Mouse (Mus musculus) forebrain, embryonic 16.5 days (tissue): ENCODE data around the gene Kif3b. TPM values are rescaled to one million over a fixed set of nuclear protein-coding genes. Genes with fewer than 3 reads are reported as not detected.

ENCODE experiments used
- ATAC-seq: fragments of 200-750 bp; cut with Nextera tagmentation; 2 replicates; pipeline ENCODE4 v1.8.0; 2017; ENCODE audit warnings: mild to moderate bottlenecking, moderate library complexity
- H3K27ac ChIP-seq: fragments of 300-500 bp; sonication (generic); 2 replicates; pipeline ENCODE4 v1.5.1; 2014; ENCODE audit warnings: low read length, control low read depth
- H3K27me3 ChIP-seq: fragments of 300-500 bp; sonication (generic); replicated peaks from 2 replicates; pipeline ENCODE4 v1.6.1; 2014; ENCODE audit warnings: low read length; ENCODE audit not compliant: control insufficient read depth, insufficient read depth
- H3K36me3 ChIP-seq: fragments of 300-500 bp; sonication (generic); 2 replicates; pipeline ENCODE4 v1.6.1; 2014; ENCODE audit not compliant: control insufficient read depth, insufficient read depth
- H3K4me1 ChIP-seq: fragments of 300-500 bp; sonication (generic); replicated peaks from 2 replicates; pipeline ENCODE4 v1.6.1; 2014; ENCODE audit warnings: low read length; ENCODE audit not compliant: control insufficient read depth, insufficient read depth
- H3K4me2 ChIP-seq: fragments of 300-500 bp; sonication (generic); 2 replicates; pipeline ENCODE4 v1.6.1; 2014; ENCODE audit warnings: mild to moderate bottlenecking, low read length, control low read depth
- H3K4me3 ChIP-seq: fragments of 300-500 bp; sonication (generic); replicated peaks from 2 replicates; pipeline ENCODE4 v1.5.1; 2014; ENCODE audit warnings: mild to moderate bottlenecking, low read length, control low read depth
- H3K9ac ChIP-seq: fragments of 300-500 bp; sonication (generic); replicated peaks from 2 replicates; pipeline ENCODE4 v1.6.1; 2014; ENCODE audit warnings: low read depth, low read length, control low read depth
- H3K9me3 ChIP-seq: fragments of 300-500 bp; sonication (generic); 2 replicates; pipeline ENCODE4 v1.6.1; 2016; ENCODE audit warnings: low read length; ENCODE audit not compliant: control insufficient read depth
- WGBS: fragments of 180-500 bp; shearing (Covaris S2); extraction: QIAGEN DNeasy Blood & Tissue Kit; methylation state at CpG from one replicate; pipeline ENCODE4 v1.1.7; 2014; 5-methylcytosine and 5-hydroxymethylcytosine counted together
- polyA plus RNA-seq: library from polyadenylated mRNA; unstranded; fragments of >200 nt; fragmentation: Nextera tagmentation; extraction: Ambion mirVana; gene quantifications from 2 replicates; pipeline ENCODE4 v1.2.1, GENCODE M21; 2015

Gene Kif3b
- polyA plus RNA-seq: 21.9 and 24.1 TPM in 2 replicates

GRCm38 (mm10) chr2:153290938-153291928 lies at the start of gene Kif3b:
TSS of gene Kif3b (plus strand) at chr2:153291413.
- no peaks in the 10 kb centered on the region for H3K27me3 ChIP-seq
- ATAC-seq: peak; percentile 97
- WGBS: under 1% methylated on average over 62 of the region's 63 CpGs
- peak within 1 kb of the TSS; percentile 65 for H3K4me2 ChIP-seq
- peak within 1 kb of the TSS; percentile 64 for H3K4me3 ChIP-seq
- peak within 1 kb of the TSS; percentile 89 for H3K9ac ChIP-seq
- no peak within 1 kb of the TSS; the same call in 1 of the 2 replicates for H3K27ac ChIP-seq
- H3K4me1 ChIP-seq: peaks cover 23% of the 10 kb centered on the region
- no peaks in the 10 kb centered on the region for H3K36me3 ChIP-seq
- H3K9me3 ChIP-seq: no peaks in the 10 kb centered on the region

GRCm38 (mm10) chr2:153242156-153242555 lies 49.1 kb upstream of the Kif3b start:
- H3K27ac ChIP-seq: no peak overlapping the region
- H3K4me2 ChIP-seq: peak overlapping the region; percentile 68
- WGBS: 62% methylated on average over 6 of the region's 6 CpGs

DNA sequence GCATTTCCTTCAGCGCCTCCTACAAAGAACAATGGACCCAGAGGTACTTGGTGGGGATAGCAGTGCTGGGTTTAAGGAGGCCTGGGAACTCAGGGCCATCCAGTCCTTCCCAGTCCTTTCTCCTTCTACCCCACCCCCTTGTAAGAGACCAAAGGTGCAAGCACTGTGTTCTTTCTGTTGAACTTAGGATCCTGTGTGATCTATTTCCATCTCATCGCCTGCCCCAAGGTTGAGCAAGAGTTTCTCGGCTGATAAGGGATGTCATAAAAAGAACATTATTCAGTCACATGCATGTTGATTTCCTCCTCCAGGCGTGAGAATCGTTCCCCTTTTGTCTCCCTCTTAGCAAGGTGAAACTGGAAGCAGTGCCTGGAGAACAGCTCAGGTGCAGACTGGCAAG lies 41.5 kb upstream of the Kif3b start:
- H3K27me3 ChIP-seq: no peaks in the 10 kb centered on the region
- no peak for ATAC-seq
- H3K9me3 ChIP-seq: no peaks in the 10 kb centered on the region
- H3K9ac ChIP-seq: no peak overlapping the region
- H3K4me1 ChIP-seq: no peaks in the 10 kb centered on the region
- H3K4me2 ChIP-seq: no peak overlapping the region
- H3K36me3 ChIP-seq: peaks cover 4% of the 10 kb centered on the region; the same call in 1 of the 2 replicates
- no peak overlapping the region for H3K27ac ChIP-seq
- 89% methylated on average over 5 of the region's 5 CpGs for WGBS
- no peak overlapping the region for H3K4me3 ChIP-seq

More at GRCm38 (mm10) chr2:153242156-153242555, 49.1 kb upstream of the Kif3b start:
- 0 out of 2 replicates have a peak, but pooled peaks cover 4% of the 10 kb centered on the region for H3K36me3 ChIP-seq
- no peaks in the 10 kb centered on the region for H3K9me3 ChIP-seq
- peak overlapping the region; percentile 98 for H3K9ac ChIP-seq
- ATAC-seq: no peak
- H3K27me3 ChIP-seq: no peaks in the 10 kb centered on the region
- H3K4me1 ChIP-seq: peaks cover 27% of the 10 kb centered on the region
- peak overlapping the region; percentile 72 for H3K4me3 ChIP-seq

DNA sequence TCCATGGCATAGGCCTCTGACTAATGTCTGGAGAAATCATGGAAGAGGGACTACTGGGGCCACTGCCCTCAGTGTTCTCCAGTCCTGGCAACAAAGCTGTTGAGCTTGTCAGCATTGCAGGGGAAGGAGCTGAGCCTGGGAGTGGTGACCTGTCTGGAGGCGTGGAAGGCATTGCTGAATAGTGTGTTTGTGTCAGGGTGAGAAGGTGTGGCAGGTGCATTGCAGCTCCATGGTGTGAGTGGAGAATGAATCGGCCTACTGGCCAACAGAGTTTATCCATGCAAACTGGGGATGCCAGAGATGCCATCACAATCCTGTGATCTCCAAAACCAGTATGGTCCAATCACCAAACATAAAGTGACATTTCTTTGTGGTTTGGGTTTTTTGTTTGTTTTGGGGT lies 34.6 kb upstream of the Kif3b start:
- Histone ChIP-seq H3K4me2 (no peak overlapping the region), H3K9me3 (no peaks in the 10 kb centered on the region), H3K36me3 (0 out of 2 replicates have a peak, but pooled peaks cover 5% of the 10 kb centered on the region), H3K9ac (no peak overlapping the region), H3K27me3 (no peaks in the 10 kb centered on the region), H3K27ac (no peak overlapping the region), H3K4me3 (no peak overlapping the region), H3K4me1 (no peaks in the 10 kb centered on the region)
- WGBS: 90% methylated on average over 2 of the region's 2 CpGs
- ATAC-seq: no peak

DNA sequence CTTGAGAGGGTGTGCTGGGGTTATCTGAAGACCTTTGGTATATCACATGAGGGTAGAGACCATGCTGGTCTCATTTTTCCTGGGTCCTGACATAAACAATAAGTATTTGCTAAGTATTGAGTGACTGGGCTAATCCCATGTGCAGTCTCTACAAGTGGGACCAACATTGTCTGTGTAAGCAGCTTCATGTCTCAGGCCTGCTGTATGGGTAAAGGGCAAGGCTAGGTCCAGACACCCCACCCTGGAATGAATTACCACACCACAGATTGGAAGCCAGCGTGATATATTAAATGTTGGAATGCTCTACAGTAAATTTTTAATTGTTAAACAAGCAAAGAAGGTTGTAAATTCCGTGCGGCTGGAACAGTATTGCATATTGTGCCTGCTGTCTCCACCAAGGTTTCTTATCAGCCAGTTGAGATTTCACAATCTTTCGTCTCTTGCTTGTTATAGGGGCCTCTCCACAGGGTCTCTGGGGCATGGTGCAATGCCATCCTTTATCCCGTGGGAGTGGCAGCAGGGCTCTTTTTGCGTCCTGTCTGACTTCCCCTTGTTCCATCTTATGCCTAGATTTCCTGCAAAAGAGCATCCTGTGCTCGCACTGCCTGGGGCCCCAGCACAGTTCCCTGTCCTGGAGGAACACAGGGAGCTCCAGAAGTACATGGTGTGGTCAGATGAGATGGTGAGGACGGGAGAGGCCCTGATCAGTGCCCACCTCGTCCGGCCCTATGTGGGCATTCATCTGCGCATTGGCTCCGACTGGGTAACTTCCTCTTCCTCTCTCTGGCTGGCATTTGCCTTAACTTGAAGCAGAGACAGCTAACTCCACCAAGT lies 32.0 kb upstream of the Kif3b start:
- peaks cover 9% of the 10 kb centered on the region for H3K36me3 ChIP-seq
- H3K27me3 ChIP-seq: no peaks in the 10 kb centered on the region
- H3K27ac ChIP-seq: no peak overlapping the region
- H3K9ac ChIP-seq: no peak overlapping the region
- no peak overlapping the region for H3K4me3 ChIP-seq
- ATAC-seq: no peak
- no peak overlapping the region for H3K4me2 ChIP-seq
- 88% methylated on average over 12 of the region's 12 CpGs for WGBS
- H3K9me3 ChIP-seq: no peaks in the 10 kb centered on the region
- H3K4me1 ChIP-seq: no peaks in the 10 kb centered on the region

GRCm38 (mm10) chr2:153259864-153260674 lies 31.1 kb upstream of the Kif3b start:
- 81% methylated on average over 3 of the region's 3 CpGs for WGBS
- ATAC-seq: no peak
- H3K4me3 ChIP-seq: no peak overlapping the region
- no peak overlapping the region for H3K27ac ChIP-seq
- H3K27me3 ChIP-seq: no peaks in the 10 kb centered on the region
- no peak overlapping the region for H3K4me2 ChIP-seq
- peaks cover 9% of the 10 kb centered on the region for H3K36me3 ChIP-seq
- H3K9ac ChIP-seq: no peak overlapping the region
- H3K4me1 ChIP-seq: no peaks in the 10 kb centered on the region
- no peaks in the 10 kb centered on the region for H3K9me3 ChIP-seq

GRCm38 (mm10) chr2:153263053-153263452 lies 28.2 kb upstream of the Kif3b start:
- H3K4me2 ChIP-seq: no peak overlapping the region
- no peaks in the 10 kb centered on the region for H3K4me1 ChIP-seq
- H3K9me3 ChIP-seq: no peaks in the 10 kb centered on the region
- H3K9ac ChIP-seq: no peak overlapping the region
- peaks cover 14% of the 10 kb centered on the region for H3K36me3 ChIP-seq
- no peak overlapping the region for H3K4me3 ChIP-seq
- 96% methylated on average over 7 of the region's 7 CpGs for WGBS
- no peak overlapping the region for H3K27ac ChIP-seq
- no peak for ATAC-seq
- no peaks in the 10 kb centered on the region for H3K27me3 ChIP-seq

- 89% methylated on average over 2 of the region's 2 CpGs for WGBS
- H3K9me3 ChIP-seq: no peaks in the 10 kb centered on the region
- peaks cover 9% of the 10 kb centered on the region for H3K36me3 ChIP-seq
- H3K9ac ChIP-seq: no peak overlapping the region
- H3K4me2 ChIP-seq: no peak overlapping the region
- H3K4me1 ChIP-seq: no peaks in the 10 kb centered on the region
- no peak overlapping the region for H3K27ac ChIP-seq
- no peak for ATAC-seq
- H3K4me3 ChIP-seq: no peak overlapping the region
- no peaks in the 10 kb centered on the region for H3K27me3 ChIP-seq
These were observed 23.9 kb upstream of the Kif3b start for GRCm38 (mm10) chr2:153267331-153267730.
